9 mouse cellular contexts compared by ENCODE assay signal in the genomic region with DNA sequence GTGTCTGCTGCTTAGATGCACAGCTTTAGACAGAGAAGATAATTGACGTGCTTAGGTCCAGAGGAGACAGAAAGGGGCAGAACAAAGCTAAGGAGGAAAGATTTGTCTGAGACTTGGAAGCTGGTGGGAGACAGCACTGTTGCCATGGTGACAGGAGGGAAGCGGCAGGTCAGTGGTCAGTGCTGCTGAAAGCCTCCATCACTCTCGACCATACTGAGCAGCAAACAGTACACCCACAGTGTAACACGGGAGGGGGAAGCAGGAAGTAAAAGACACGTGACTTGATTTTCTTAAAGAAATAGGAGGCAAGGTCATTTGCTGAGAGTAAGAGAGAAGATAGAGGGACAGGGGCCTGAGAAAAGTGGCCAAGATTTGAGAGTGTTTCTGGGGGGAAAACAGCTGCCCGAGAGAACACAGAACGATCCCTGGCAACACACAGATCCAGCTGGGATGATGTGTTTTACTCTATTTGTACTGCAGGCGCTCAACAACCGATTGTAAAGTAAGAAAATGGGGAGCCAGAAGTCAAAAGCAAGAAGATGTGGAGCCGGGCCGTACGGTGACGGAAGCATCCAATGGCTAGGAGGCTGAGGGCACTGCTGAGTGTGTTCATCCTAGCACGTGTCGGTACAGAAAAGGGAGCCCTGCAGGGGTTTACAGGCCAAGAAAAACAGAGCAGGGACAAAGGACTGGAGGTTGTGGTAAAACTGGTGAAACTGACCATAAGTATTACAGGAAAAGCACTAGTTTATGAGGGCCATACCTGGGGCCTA.
DNase-seq lines count a peak whose midpoint lies in the region; ATAC-seq and TF ChIP-seq lines count a peak whose summit lies in the region.
"Had no signal": no experiment of that assay in that cellular context is flagged by ENCODE, and none has a peak within 500 bp of the region (broad histone marks: within the 10 kb centered on the region; RNA-seq: fewer than 3 reads in every experiment).

No protein-coding gene starts in this region.

- no peaks in the 10 kb centered on the region for H3K27me3 ChIP-seq in heart, adult 2 months (ENCODE audit: control insufficient read depth, insufficient read depth, low read length)
- H3K27me3 ChIP-seq in heart, embryonic 12.5 days (replicated peaks), result no peaks in the 10 kb centered on the region
- H3K27me3 ChIP-seq in embryonic facial prominence, embryonic 13.5 days, result no peaks in the 10 kb centered on the region
- H3K27me3 ChIP-seq: CH12.LX had no signal

- peaks cover 2% of the 10 kb centered on the region; the same call in 1 of the 2 replicates for H3K4me1 ChIP-seq in heart, adult 2 months (ENCODE audit: control insufficient read depth, insufficient read depth, low read length)
- H3K4me1 ChIP-seq in heart, embryonic 12.5 days (replicated peaks), result peaks cover 12% of the 10 kb centered on the region
- H3K4me1 ChIP-seq in embryonic facial prominence, embryonic 13.5 days, result peaks cover 21% of the 10 kb centered on the region

- intact Hi-C loops in heart, adult 2 months (cut with DNase I), result no loop called here

- 0 out of 2 replicates have a peak overlapping the region, but pooled peaks have one; percentile 6 for H3K9ac ChIP-seq in heart, adult 2 months (ENCODE audit: low read depth, low read length)
- no peak overlapping the region for H3K9ac ChIP-seq in heart, embryonic 12.5 days
- H3K9ac ChIP-seq in embryonic facial prominence, embryonic 13.5 days, result no peak overlapping the region

- no peaks in the 10 kb centered on the region for H3K9me3 ChIP-seq in heart, embryonic 12.5 days (replicated peaks)
- no peaks in the 10 kb centered on the region for H3K9me3 ChIP-seq in embryonic facial prominence, embryonic 13.5 days

- no peak for TF ChIP-seq CTCF in heart, adult 2 months (IDR thresholded peaks at IDR 0.05)

- H3K79me2 ChIP-seq in heart, adult 2 months (replicated peaks; ENCODE audit: control insufficient read depth, insufficient read depth, low read length), result no peaks in the 10 kb centered on the region

- no peak for ATAC-seq in heart, embryonic 12.5 days (ENCODE audit: insufficient number of reproducible peaks, low FRiP score)
- no peak for ATAC-seq in embryonic facial prominence, embryonic 13.5 days (ENCODE audit: insufficient number of reproducible peaks, insufficient read depth, low FRiP score, low TSS enrichment, low read depth)

- DNase-seq in heart, adult 2 months, result no peak
- peak; percentile 30 for DNase-seq in kidney, postnatal 14 days
- peak; percentile 42 for DNase-seq in neural tube, embryonic 10.5 days (ENCODE audit: extremely low spot score, low spot score)
- no peak for DNase-seq in layer of hippocampus, postnatal 36 days
- DNase-seq in cerebellum, adult 11-12 months, result no peak
- DNase-seq in testis, postnatal 14 days (ENCODE audit: low spot score), result no peak

- no peak overlapping the region for H3K4me2 ChIP-seq in heart, embryonic 12.5 days
- H3K4me2 ChIP-seq in embryonic facial prominence, embryonic 13.5 days, result peak overlapping the region; percentile 32

- 0 out of 2 replicates have a peak, but pooled peaks have one; percentile 17 for TF ChIP-seq POLR2A in heart, adult 2 months (IDR thresholded peaks at IDR 0.05; ENCODE audit: insufficient read depth, low read depth, low read length)

- no peak overlapping the region for H3K4me3 ChIP-seq in heart, adult 2 months
- no peak overlapping the region for H3K4me3 ChIP-seq in heart, embryonic 12.5 days
- H3K4me3 ChIP-seq in embryonic facial prominence, embryonic 13.5 days, result peak overlapping the region; percentile 6; the same call in 1 of the 2 replicates

- H3K36me3 ChIP-seq in heart, adult 2 months (ENCODE audit: control insufficient read depth, insufficient read depth, low read length), result no peaks in the 10 kb centered on the region
- H3K36me3 ChIP-seq in heart, embryonic 12.5 days, result no peaks in the 10 kb centered on the region
- no peaks in the 10 kb centered on the region for H3K36me3 ChIP-seq in embryonic facial prominence, embryonic 13.5 days

- H3K27ac ChIP-seq in heart, adult 2 months, result no peak overlapping the region
- H3K27ac ChIP-seq in heart, embryonic 12.5 days (ENCODE audit: poor library complexity, severe bottlenecking), result no peak overlapping the region
- H3K27ac ChIP-seq in embryonic facial prominence, embryonic 13.5 days, result no peak overlapping the region

- no peak for TF ChIP-seq EP300 in heart, adult 2 months (IDR thresholded peaks at IDR 0.05; ENCODE audit: insufficient read depth, low read depth, low read length)

- WGBS in heart, adult 2 months, result 59% methylated on average over 15 of the region's 15 CpGs
- 64% methylated on average over 15 of the region's 15 CpGs for WGBS in heart, embryonic 12.5 days
- 65% methylated on average over 15 of the region's 15 CpGs for WGBS in embryonic facial prominence, embryonic 13.5 days

Comparison
In these comparisons a context has a peak if more than half of its experiments do, and no peak if none do; other contexts are left out.
1. DNase-seq: peak in kidney, postnatal 14 days (single experiment) and neural tube, embryonic 10.5 days (single experiment); none in heart, adult 2 months (0 of 2), layer of hippocampus, postnatal 36 days (0 of 2), cerebellum, adult 11-12 months (single experiment) and testis, postnatal 14 days (single experiment).